Mouse (Mus musculus) bone marrow macrophage, adult 2 months (primary cell): ENCODE results near the gene Fuca1.

ENCODE experiments used
- CTCF ChIP-seq: IDR thresholded peaks from 2 replicates; pipeline ENCODE4 v1.5.1; 2012; ENCODE audit warnings: low read depth, mild to moderate bottlenecking, low read length, moderate library complexity
- POLR2A ChIP-seq: IDR thresholded peaks from 2 replicates; pipeline ENCODE4 v1.6.1; 2012; ENCODE audit warnings: mild to moderate bottlenecking, low read depth, low read length, borderline replicate concordance

- TF ChIP-seq POLR2A (no peak), CTCF (no peak)
These were observed 37.1 kb upstream of the Fuca1 start for GRCm38 (mm10) chr4:135883401-135883851.
